Mouse (Mus musculus) stomach, postnatal 0 days (tissue): ENCODE data around the gene Hand1. TPM values are rescaled to one million over a fixed set of nuclear protein-coding genes. Genes with fewer than 3 reads are reported as not detected.
A peak's percentile ranks its signal among the peaks of the same experiment; 100 is the strongest.

ENCODE experiments used
- ATAC-seq: fragments of 200-750 bp; cut with Nextera tagmentation; 2 replicates; pipeline ENCODE4 v1.8.0; 2017; ENCODE audit not compliant: low FRiP score, low TSS enrichment
- DNase-seq: peaks from one replicate; pipeline ENCODE4 v3.0.0-alpha.2; 2016; ENCODE audit warnings: low spot score
- H3K27ac ChIP-seq: fragments of 300-500 bp; sonication (generic); replicated peaks from 2 replicates; pipeline ENCODE4 v1.5.1; 2014; ENCODE audit warnings: mild to moderate bottlenecking, control low read depth
- H3K27me3 ChIP-seq: fragments of 300-500 bp; sonication (generic); 2 replicates; pipeline ENCODE4 v1.6.1; 2014; ENCODE audit warnings: low read length; ENCODE audit not compliant: control insufficient read depth, insufficient read depth
- H3K36me3 ChIP-seq: fragments of 300-500 bp; sonication (generic); 2 replicates; pipeline ENCODE4 v1.6.1; 2014; ENCODE audit warnings: low read length, mixed read lengths; ENCODE audit not compliant: control insufficient read depth, insufficient read depth
- H3K4me1 ChIP-seq: fragments of 300-500 bp; sonication (generic); replicated peaks from 2 replicates; pipeline ENCODE4 v1.6.1; 2014; ENCODE audit warnings: antibody characterized with exemption; ENCODE audit not compliant: control insufficient read depth, insufficient read depth
- H3K4me2 ChIP-seq: fragments of 300-500 bp; sonication (generic); replicated peaks from 2 replicates; pipeline ENCODE4 v1.6.1; 2014; ENCODE audit warnings: low read depth, mild to moderate bottlenecking, control low read depth, moderate library complexity
- H3K4me3 ChIP-seq: fragments of 300-500 bp; sonication (generic); 2 replicates; pipeline ENCODE4 v1.5.1; 2014; ENCODE audit warnings: low read depth, low read length, control low read depth
- H3K9ac ChIP-seq: fragments of 300-500 bp; sonication (generic); 2 replicates; pipeline ENCODE4 v1.6.1; 2014; ENCODE audit warnings: mild to moderate bottlenecking, low read length, control low read depth, mixed read lengths
- H3K9me3 ChIP-seq: fragments of 300-500 bp; sonication (generic); 2 replicates; pipeline ENCODE4 v1.6.1; 2016; ENCODE audit warnings: low read length; ENCODE audit not compliant: control insufficient read depth
- CTCF ChIP-seq: IDR thresholded peaks from 2 replicates; pipeline ENCODE4 v1.5.1; 2016; ENCODE audit warnings: antibody characterized with exemption, low read depth, mild to moderate bottlenecking, moderate library complexity
- EP300 ChIP-seq: optimal IDR thresholded peaks from 2 replicates; pipeline ENCODE3; 2016; ENCODE audit warnings: antibody characterized with exemption
- WGBS: fragments of 180-500 bp; shearing (Covaris S2); extraction: QIAGEN DNeasy Blood & Tissue Kit; methylation state at CpG from one replicate; pipeline ENCODE4 v1.1.7; 2014; 5-methylcytosine and 5-hydroxymethylcytosine counted together
- polyA plus RNA-seq: library from polyadenylated mRNA; unstranded; fragments of >200 nt; fragmentation: Nextera tagmentation; extraction: Ambion mirVana; gene quantifications from 2 replicates; pipeline ENCODE4 v1.2.1, GENCODE M21; 2015

Hand1 gene
- polyA plus RNA-seq, 1 experiment from 2014 or later, result 0.12 TPM

- WGBS, result 57% methylated on average over 7 of the region's 7 CpGs
- no peak for TF ChIP-seq EP300
- no peak for TF ChIP-seq CTCF
- Histone ChIP-seq H3K9ac (no peak overlapping the region), H3K4me1 (no peaks in the 10 kb centered on the region), H3K9me3 (no peaks in the 10 kb centered on the region), H3K36me3 (peaks cover 10% of the 10 kb centered on the region; the same call in 1 of the 2 replicates), H3K4me3 (no peak overlapping the region), H3K4me2 (no peak overlapping the region), H3K27ac (no peak overlapping the region), H3K27me3 (no peaks in the 10 kb centered on the region)
- ATAC-seq (no peak), DNase-seq (no peak)
These were observed 21.6 kb downstream of the Hand1 start for GRCm38 (mm10) chr11:57811006-57811405.

GRCm38 (mm10) chr11:57809732-57810098 is 22.9 kb downstream of the Hand1 start:
- H3K27ac ChIP-seq, result no peak overlapping the region
- no peak overlapping the region for H3K9ac ChIP-seq
- H3K4me2 ChIP-seq, result no peak overlapping the region
- H3K4me1 ChIP-seq, result no peaks in the 10 kb centered on the region
- no peaks in the 10 kb centered on the region for H3K27me3 ChIP-seq
- ATAC-seq (no peak), DNase-seq (no peak)
- TF ChIP-seq EP300 (no peak), CTCF (no peak)
- H3K4me3 ChIP-seq, result no peak overlapping the region
- H3K9me3 ChIP-seq, result no peaks in the 10 kb centered on the region
- peaks cover 10% of the 10 kb centered on the region; the same call in 1 of the 2 replicates for H3K36me3 ChIP-seq
- 57% methylated on average over 8 of the region's 8 CpGs for WGBS

GRCm38 (mm10) chr11:57809017-57809731 is 23.4 kb downstream of the Hand1 start:
- WGBS, result 76% methylated on average over 17 of the region's 17 CpGs
- Histone ChIP-seq H3K4me2 (no peak overlapping the region), H3K4me3 (no peak overlapping the region), H3K9me3 (no peaks in the 10 kb centered on the region), H3K4me1 (no peaks in the 10 kb centered on the region), H3K36me3 (peaks cover 10% of the 10 kb centered on the region; the same call in 1 of the 2 replicates), H3K9ac (no peak overlapping the region), H3K27ac (no peak overlapping the region), H3K27me3 (no peaks in the 10 kb centered on the region)
- ATAC-seq (peak; percentile 55; the same call in 1 of the 2 replicates), DNase-seq (no peak)
- no peak for TF ChIP-seq CTCF
- no peak for TF ChIP-seq EP300

- peaks cover 4% of the 10 kb centered on the region; the same call in 1 of the 2 replicates for H3K36me3 ChIP-seq
- no peak for DNase-seq
- no peaks in the 10 kb centered on the region for H3K9me3 ChIP-seq
- H3K27ac ChIP-seq, result no peak overlapping the region
- TF ChIP-seq EP300 (no peak), CTCF (no peak)
- H3K4me1 ChIP-seq, result 0 out of 2 replicates have a peak, but pooled peaks cover 3% of the 10 kb centered on the region
- no peaks in the 10 kb centered on the region for H3K27me3 ChIP-seq
- no peak overlapping the region for H3K9ac ChIP-seq
- H3K4me2 ChIP-seq, result no peak overlapping the region
- H3K4me3 ChIP-seq, result no peak overlapping the region
- WGBS, result 41% methylated on average over 3 of the region's 3 CpGs
- ATAC-seq, result no peak
These were observed 27.6 kb downstream of the Hand1 start for GRCm38 (mm10) chr11:57805047-57805446.

GRCm38 (mm10) chr11:57802511-57802870 is 30.1 kb downstream of the Hand1 start:
- Histone ChIP-seq H3K27ac (peak overlapping the region; percentile 84; the same call in 1 of the 2 replicates), H3K4me3 (peak overlapping the region; percentile 87), H3K4me1 (0 out of 2 replicates have a peak, but pooled peaks cover 3% of the 10 kb centered on the region), H3K27me3 (no peaks in the 10 kb centered on the region), H3K9ac (peak overlapping the region; percentile 89), H3K36me3 (no peaks in the 10 kb centered on the region), H3K4me2 (peak overlapping the region; percentile 93), H3K9me3 (no peaks in the 10 kb centered on the region)
- no peak for ATAC-seq
- no peak for DNase-seq
- TF ChIP-seq CTCF, result no peak
- TF ChIP-seq EP300, result no peak
- under 1% methylated on average over 18 of the region's 18 CpGs for WGBS
